Mouse (Mus musculus) heart, postnatal 36 days (tissue): Measurements from ENCODE around the gene Slc22a8. TPM values are rescaled to one million over a fixed set of nuclear protein-coding genes. Genes with fewer than 3 reads are reported as not detected.

Source experiments
- total RNA-seq, 2 experiments: library from RNA; stranded (reverse); gene quantifications; 2 replicates each; pipeline ENCODE4 v1.2.3; 2021

Slc22a8 gene
- total RNA-seq, 2 experiments from 2014 or later, result not detected

Other genes with a start within 250 kb of the Slc22a8 start
- gene Slc22a30, start 186.1 kb upstream of the Slc22a8 start, total RNA-seq, result not detected
- not detected for gene Slc22a6, start 26.8 kb downstream of the Slc22a8 start, total RNA-seq
- not detected for gene Chrm1, start 72.5 kb downstream of the Slc22a8 start, total RNA-seq
- 10 to 100 TPM; 37.7 to 43.0 TPM for gene Slc3a2, start 132.1 kb downstream of the Slc22a8 start, total RNA-seq
- gene Wdr74, start 144.6 kb downstream of the Slc22a8 start, total RNA-seq, result 10 to 100 TPM; 22.0 to 22.4 TPM
- gene 1700092M07Rik, start 149.5 kb downstream of the Slc22a8 start, total RNA-seq, result not detected
- 10 to 100 TPM; 28.1 to 29.8 TPM for gene Stx5a, start 150.2 kb downstream of the Slc22a8 start, total RNA-seq
- gene Nxf1, start 165.8 kb downstream of the Slc22a8 start, total RNA-seq, result 10 to 100 TPM; 36.7 to 37.6 TPM
- 100 to 1,000 TPM; 114 to 117 TPM for gene Tmem223, start 179.7 kb downstream of the Slc22a8 start, total RNA-seq
- 10 to 100 TPM; 16.5 to 18.0 TPM for gene Tmem179b, start 183.2 kb downstream of the Slc22a8 start, total RNA-seq
- 1 to 10 TPM; 5.6 to 7.9 TPM for gene Taf6l, start 195.2 kb downstream of the Slc22a8 start, total RNA-seq
- gene Polr2g, start 207.3 kb downstream of the Slc22a8 start, total RNA-seq, result 10 to 100 TPM; 52.3 to 59.2 TPM
- 1 to 10 TPM; 1.3 to 1.7 TPM for gene Zbtb3, start 211.3 kb downstream of the Slc22a8 start, total RNA-seq
- gene Ttc9c, start 228.1 kb downstream of the Slc22a8 start, total RNA-seq, result 10 to 100 TPM; 11.6 to 14.7 TPM
- 10 to 100 TPM; 44.6 to 49.8 TPM for gene Hnrnpul2, start 228.8 kb downstream of the Slc22a8 start, total RNA-seq
- gene AC129217.1, start 238.5 kb downstream of the Slc22a8 start, total RNA-seq, result not detected
- 10 to 100 TPM; 22.0 to 25.2 TPM for gene Bscl2, start 246.2 kb downstream of the Slc22a8 start, total RNA-seq
- gene Gng3, start 247.9 kb downstream of the Slc22a8 start, total RNA-seq, result not detected